Comparison of ENCODE assay signal across 8 mouse cellular contexts in genomic region chr13:93499973-93500633, GRCm38 (mm10). TPM values are rescaled to one million over a fixed set of nuclear protein-coding genes. Genes with fewer than 3 reads are reported as not detected.
DNase-seq lines count a peak whose midpoint lies in the region; ATAC-seq and TF ChIP-seq lines count a peak whose summit lies in the region.

No protein-coding gene starts in this region.

- TF ChIP-seq CTCF in cerebellum, adult 2 months (IDR thresholded peaks at IDR 0.05; ENCODE audit: borderline replicate concordance, insufficient read depth, low read depth, low read length): no peak
- no peak for TF ChIP-seq CTCF in spleen, adult 2 months (IDR thresholded peaks at IDR 0.05; ENCODE audit: extremely low read depth, insufficient read depth, insufficient read length, insufficient replicate concordance)

- H3K27ac ChIP-seq in cerebellum, adult 2 months (ENCODE audit: insufficient read depth, low read length): peak overlapping the region; percentile 97
- H3K27ac ChIP-seq in spleen, adult 2 months (ENCODE audit: insufficient read depth, low read length): no peak overlapping the region
- H3K27ac ChIP-seq in liver, embryonic 11.5 days (ENCODE audit: low read depth, low read length): peak overlapping the region; percentile 94
- peak overlapping the region; percentile 96 for H3K27ac ChIP-seq in stomach, embryonic 16.5 days (ENCODE audit: low read length)

- H3K9me3 ChIP-seq in liver, embryonic 11.5 days (ENCODE audit: control insufficient read depth, low read length): no peaks in the 10 kb centered on the region
- H3K9me3 ChIP-seq in stomach, embryonic 16.5 days (replicated peaks; ENCODE audit: control insufficient read depth, low read length): no peaks in the 10 kb centered on the region

- H3K4me1 ChIP-seq in cerebellum, adult 2 months (ENCODE audit: control insufficient read depth, insufficient read depth, low read length): peaks cover 2% of the 10 kb centered on the region; the same call in 1 of the 2 replicates
- peaks cover 3% of the 10 kb centered on the region for H3K4me1 ChIP-seq in spleen, adult 2 months (ENCODE audit: control insufficient read depth, insufficient read depth, insufficient read length)
- peaks cover 11% of the 10 kb centered on the region for H3K4me1 ChIP-seq in liver, embryonic 11.5 days (replicated peaks; ENCODE audit: control insufficient read depth, insufficient read depth, low read length)
- peaks cover 10% of the 10 kb centered on the region for H3K4me1 ChIP-seq in stomach, embryonic 16.5 days (ENCODE audit: control insufficient read depth, insufficient read depth, low read length)

- 7% methylated on average over 12 of the region's 12 CpGs for WGBS in cerebellum, adult 2 months
- 15% methylated on average over 12 of the region's 12 CpGs for WGBS in spleen, adult 2 months
- 12% methylated on average over 12 of the region's 12 CpGs for WGBS in liver, embryonic 11.5 days
- 7% methylated on average over 12 of the region's 12 CpGs for WGBS in stomach, embryonic 16.5 days

- no peak for TF ChIP-seq POLR2A in cerebellum, adult 2 months (IDR thresholded peaks at IDR 0.05; ENCODE audit: borderline replicate concordance, insufficient read depth, low read length)
- no peak for TF ChIP-seq POLR2A in spleen, adult 2 months (IDR thresholded peaks at IDR 0.05; ENCODE audit: low read depth, low read length)

- no peak for ATAC-seq in liver, embryonic 11.5 days (replicated peaks; ENCODE audit: low FRiP score)
- no peak; the same call in 1 of the 2 replicates for ATAC-seq in stomach, embryonic 16.5 days (ENCODE audit: insufficient read depth, low FRiP score)

- peak overlapping the region; percentile 70 for H3K4me2 ChIP-seq in liver, embryonic 11.5 days
- H3K4me2 ChIP-seq in stomach, embryonic 16.5 days (ENCODE audit: low read depth, low read length): peak overlapping the region; percentile 89

- peak overlapping the region; percentile 81 for H3K9ac ChIP-seq in liver, embryonic 11.5 days (ENCODE audit: low read depth, low read length)
- H3K9ac ChIP-seq in stomach, embryonic 16.5 days (ENCODE audit: low read length): peak overlapping the region; percentile 93

- H3K27me3 ChIP-seq in cerebellum, adult 2 months (ENCODE audit: control insufficient read depth, insufficient read depth, low read length): no peaks in the 10 kb centered on the region
- H3K27me3 ChIP-seq in spleen, adult 2 months (ENCODE audit: control insufficient read depth, insufficient read depth, low read length): peaks cover 8% of the 10 kb centered on the region
- no peaks in the 10 kb centered on the region for H3K27me3 ChIP-seq in liver, embryonic 11.5 days (replicated peaks; ENCODE audit: control insufficient read depth, insufficient read depth, low read length)
- H3K27me3 ChIP-seq in stomach, embryonic 16.5 days (ENCODE audit: control insufficient read depth, insufficient read depth, low read length): no peaks in the 10 kb centered on the region

- DNase-seq in cerebellum, adult 2 months: no peak
- DNase-seq in cerebellum, postnatal 14 days: no peak
- no peak for DNase-seq in spleen, adult 2 months (ENCODE audit: low read depth in 1 of 2, low spot score in 2 of 2)
- DNase-seq in spleen, postnatal 36 days (ENCODE audit: low spot score in 2 of 2): no peak
- DNase-seq in liver, embryonic 11.5 days (ENCODE audit: low spot score): no peak
- DNase-seq in spleen, adult 18-20 months: no peak
- DNase-seq in adrenal gland, postnatal 10 days: no peak

- H3K4me3 ChIP-seq in cerebellum, adult 2 months (replicated peaks; ENCODE audit: insufficient read depth, low read depth, low read length): peak overlapping the region; percentile 96
- peak overlapping the region; percentile 97 for H3K4me3 ChIP-seq in spleen, adult 2 months (ENCODE audit: extremely low read depth, insufficient read depth, insufficient read length)
- H3K4me3 ChIP-seq in liver, embryonic 11.5 days (ENCODE audit: low read depth, low read length): peak overlapping the region; percentile 69
- peak overlapping the region; percentile 98 for H3K4me3 ChIP-seq in stomach, embryonic 16.5 days (replicated peaks; ENCODE audit: low read length)

- H3K36me3 ChIP-seq in spleen, adult 2 months (ENCODE audit: control insufficient read depth, insufficient read depth, low read length): no peaks in the 10 kb centered on the region; the same call in 1 of the 2 replicates
- H3K36me3 ChIP-seq in liver, embryonic 11.5 days (ENCODE audit: control insufficient read depth, insufficient read depth, low read length): no peaks in the 10 kb centered on the region; the same call in 1 of the 2 replicates
- no peaks in the 10 kb centered on the region for H3K36me3 ChIP-seq in stomach, embryonic 16.5 days (ENCODE audit: control insufficient read depth, insufficient read depth, low read length)

RNA-seq across cellular contexts. Expression of gene Jmy, which starts 0.5 kb away (rescaled TPM):
- 16.7 and 17.6 TPM in 2 replicates for polyA plus RNA-seq in cerebellum, adult 2 months (2012; rRNA removed)
- polyA plus RNA-seq in spleen, adult 2 months (2012; rRNA removed): 5.1 and 7.7 TPM in 2 replicates
- 2.8 and 3.4 TPM in 2 replicates for polyA plus RNA-seq in liver, embryonic 11.5 days (2014; fragmentation: Nextera tagmentation; extraction: Ambion mirVana)
- polyA plus RNA-seq in stomach, embryonic 16.5 days (2015; fragmentation: Nextera tagmentation; extraction: Ambion mirVana): 2.6 and 3.0 TPM in 2 replicates
- total RNA-seq in adrenal gland, postnatal 10 days (2021): 10 to 100 TPM; 34.2 to 38.3 TPM
